Mouse (Mus musculus) MN1 (cell line): Measurements from ENCODE around the gene Map2k1.
"Not testable (repeated sequence)": the region's sequence is repeated elsewhere in the genome, so short reads cannot be mapped to it uniquely, and the experiment has no call there.

Experiments used
- DNase-seq: peaks from one replicate; pipeline ENCODE4 v3.0.0-alpha.2; 2016; ENCODE audit warnings: low spot score

The Map2k1 gene

DNA sequence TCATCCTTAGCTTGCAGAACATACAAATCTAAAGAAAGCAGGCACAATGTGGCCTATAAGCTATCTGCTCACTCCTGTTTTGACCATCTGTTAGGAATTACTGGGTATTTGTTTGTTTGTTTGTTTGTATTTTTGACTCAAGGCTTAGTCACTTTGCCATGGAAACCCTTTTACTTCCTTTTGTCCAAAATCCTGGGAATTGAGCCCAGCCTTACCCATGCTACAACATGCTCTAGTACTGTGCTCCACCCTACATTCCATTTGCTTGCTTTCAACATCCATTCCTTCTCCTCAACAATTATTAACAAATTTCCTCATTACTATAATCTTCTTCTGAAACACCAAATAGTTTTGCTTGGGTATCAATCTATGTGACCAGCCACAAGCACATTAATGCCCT, 50.6 kb downstream of the Map2k1 start:
- DNase-seq = no peak

DNA sequence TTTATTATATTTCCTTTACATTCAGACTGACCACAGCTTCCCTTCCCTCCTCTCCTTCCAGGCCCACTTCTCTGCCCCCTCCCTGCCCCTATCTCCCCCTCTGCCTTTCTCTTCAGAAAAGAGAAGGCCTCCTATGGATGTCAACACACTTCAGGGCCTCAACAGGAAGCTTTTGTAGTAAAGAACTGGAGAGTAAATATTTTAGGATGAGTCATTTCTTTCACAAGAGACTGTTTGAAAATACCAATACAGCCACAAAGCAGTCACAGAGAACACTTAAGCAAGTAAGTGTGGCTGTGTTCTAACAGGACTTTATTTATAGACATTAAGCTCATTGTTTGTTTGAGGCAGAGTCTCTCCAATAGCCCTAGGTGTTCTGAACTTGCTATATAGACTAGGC, 51.1 kb downstream of the Map2k1 start:
- DNase-seq = no peak

DNA sequence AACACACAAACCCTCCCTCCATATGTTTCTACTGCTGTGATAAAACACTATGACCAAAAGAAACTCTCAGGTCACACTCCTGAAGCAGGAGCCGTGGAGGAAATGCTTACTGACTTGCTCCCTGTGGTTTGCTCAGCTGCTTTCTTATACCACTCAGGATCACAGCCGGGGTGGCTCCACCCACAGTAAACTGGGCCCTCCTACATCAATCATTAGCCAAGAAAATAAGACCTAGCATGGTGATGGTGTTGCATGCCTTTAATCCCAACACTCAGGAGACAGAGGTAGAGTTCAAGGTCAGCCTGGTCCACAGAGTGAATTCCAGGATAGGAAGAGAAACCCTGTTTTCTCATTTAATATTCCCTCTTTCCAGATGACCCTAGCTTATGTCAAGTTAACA, 53.5 kb downstream of the Map2k1 start:
- no peak for DNase-seq

GRCm38 (mm10) chr9:64198763-64199418, 54.5 kb downstream of the Map2k1 start:
- DNase-seq = not testable (repeated sequence)

- no peak for DNase-seq
Measured at GRCm38 (mm10) chr9:64198068-64198762, 55.2 kb downstream of the Map2k1 start.

DNA sequence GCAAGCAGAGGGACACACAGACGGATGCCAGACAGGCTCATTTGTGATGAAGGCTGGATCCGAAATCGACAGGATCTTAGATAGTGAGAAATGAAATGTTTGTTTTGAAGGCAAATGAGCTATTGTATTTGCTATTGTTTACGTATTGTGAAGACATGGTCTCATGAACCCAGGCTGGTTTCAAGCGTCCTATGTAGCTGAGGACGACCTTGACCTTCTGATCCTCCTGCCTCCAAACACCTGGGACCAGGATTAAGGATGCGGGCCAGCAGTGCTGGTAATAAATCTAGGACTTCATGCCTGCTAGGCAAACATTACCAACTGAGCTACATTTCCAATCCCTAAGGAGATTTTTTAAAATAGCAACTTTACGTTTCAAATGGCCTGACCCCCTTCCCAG, 55.9 kb downstream of the Map2k1 start:
- no peak for DNase-seq

GRCm38 (mm10) chr9:64195554-64195953, 57.9 kb downstream of the Map2k1 start:
- no peak for DNase-seq

DNA sequence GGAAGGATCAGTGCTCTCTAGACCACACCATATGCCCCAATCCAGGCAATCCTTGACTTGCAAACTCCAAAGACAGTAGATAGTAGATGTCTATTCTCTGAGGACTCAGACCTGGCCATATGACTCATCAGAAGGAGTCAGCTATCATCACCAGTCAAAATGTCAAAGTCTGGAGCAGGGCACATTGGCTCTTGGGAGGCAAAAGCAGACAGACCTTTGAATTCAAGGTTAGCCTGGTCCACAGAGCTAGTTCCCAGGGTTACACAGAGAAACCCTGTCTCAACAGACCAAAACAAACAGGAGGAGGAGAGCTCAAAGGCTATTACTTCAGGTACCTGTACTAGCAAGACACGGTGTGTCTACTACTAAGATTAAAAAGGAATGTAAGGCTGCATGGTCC, 59.6 kb downstream of the Map2k1 start:
- no peak for DNase-seq

- DNase-seq = no peak
Measured at GRCm38 (mm10) chr9:64184166-64184840, 69.1 kb downstream of the Map2k1 start.

- not testable (repeated sequence) for DNase-seq
Measured at GRCm38 (mm10) chr9:64183295-64183694, 70.1 kb downstream of the Map2k1 start.

- peak; percentile 60 for DNase-seq
Measured at GRCm38 (mm10) chr9:64178974-64179646, 74.3 kb downstream of the Map2k1 start, which contains the start of gene Snapc5. Gene Snapc5, plus strand, starts transcription at chr9:64179274.

- peak; percentile 43 for DNase-seq
Measured at GRCm38 (mm10) chr9:64178610-64178973, 74.8 kb downstream of the Map2k1 start.

GRCm38 (mm10) chr9:64175378-64175777, 78.1 kb downstream of the Map2k1 start:
- no peak for DNase-seq

DNA sequence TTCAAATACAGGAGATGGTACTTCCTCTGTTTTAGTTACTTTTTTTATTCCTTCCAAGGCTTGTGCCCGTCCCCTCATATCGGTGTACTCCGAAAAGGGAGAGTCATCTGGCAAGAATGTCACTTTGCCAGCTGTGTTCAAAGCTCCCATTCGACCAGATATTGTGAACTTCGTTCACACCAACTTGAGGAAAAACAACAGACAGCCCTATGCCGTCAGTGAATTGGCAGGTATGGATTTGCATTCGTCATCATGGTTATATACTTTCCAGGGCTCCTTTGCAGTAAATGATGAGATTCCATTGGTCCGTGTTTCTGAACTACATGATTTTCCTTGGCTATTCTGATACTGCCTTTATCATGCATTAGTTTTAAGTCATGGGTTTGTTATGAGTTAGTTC, 78.7 kb downstream of the Map2k1 start:
- no peak for DNase-seq

GRCm38 (mm10) chr9:64174341-64174740, 79.1 kb downstream of the Map2k1 start:
- DNase-seq = no peak

GRCm38 (mm10) chr9:64173666-64174220, 79.7 kb downstream of the Map2k1 start:
- DNase-seq = no peak

DNA sequence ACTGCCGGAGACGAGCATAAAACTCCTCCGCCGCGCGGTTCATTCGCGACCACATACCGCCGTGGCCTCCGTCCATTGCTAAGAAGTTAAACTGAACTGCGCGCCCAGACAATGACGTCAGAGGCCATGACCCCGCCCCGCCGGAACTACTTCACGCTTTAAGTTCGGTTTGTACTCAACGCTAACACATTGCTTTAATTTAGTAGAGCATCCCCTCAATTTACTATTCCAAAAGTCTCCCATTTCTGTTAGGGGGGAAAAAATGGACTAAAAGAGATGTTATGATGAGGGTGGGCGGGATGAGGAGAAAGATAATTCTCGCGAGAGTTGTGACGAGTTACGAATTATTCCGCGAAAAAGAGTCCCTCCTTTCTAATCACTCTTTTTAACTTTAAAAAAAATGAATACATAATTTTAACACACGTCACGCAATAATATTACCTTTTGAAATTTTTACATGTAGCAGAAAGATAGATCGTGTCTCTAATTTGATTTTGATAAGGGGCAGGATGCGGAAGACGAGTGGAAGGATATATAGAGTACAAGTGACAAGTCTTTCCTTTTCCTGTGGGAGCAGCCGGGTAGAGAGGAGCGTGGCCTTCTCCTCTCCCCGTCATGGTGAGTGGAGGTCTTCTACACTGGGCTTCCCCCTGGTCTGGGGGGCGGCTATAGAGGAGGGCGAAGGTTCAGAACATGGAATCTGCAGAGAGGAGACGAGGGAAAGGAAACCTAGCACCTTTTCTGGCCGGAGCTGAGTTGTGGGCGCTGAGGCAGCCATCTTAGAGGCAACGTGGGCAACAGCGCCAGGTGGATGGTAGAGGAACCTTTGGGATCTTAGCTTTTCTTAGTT, 80.4 kb downstream of the Map2k1 start, which contains the start of the genes Zwilch and Rpl4:
Gene Zwilch (minus strand): TSS at position 289 of the 850 bp plus-strand sequence.
Gene Rpl4 (plus strand): TSS at position 560 of the 850 bp plus-strand sequence.
- DNase-seq = peak; percentile 88

DNA sequence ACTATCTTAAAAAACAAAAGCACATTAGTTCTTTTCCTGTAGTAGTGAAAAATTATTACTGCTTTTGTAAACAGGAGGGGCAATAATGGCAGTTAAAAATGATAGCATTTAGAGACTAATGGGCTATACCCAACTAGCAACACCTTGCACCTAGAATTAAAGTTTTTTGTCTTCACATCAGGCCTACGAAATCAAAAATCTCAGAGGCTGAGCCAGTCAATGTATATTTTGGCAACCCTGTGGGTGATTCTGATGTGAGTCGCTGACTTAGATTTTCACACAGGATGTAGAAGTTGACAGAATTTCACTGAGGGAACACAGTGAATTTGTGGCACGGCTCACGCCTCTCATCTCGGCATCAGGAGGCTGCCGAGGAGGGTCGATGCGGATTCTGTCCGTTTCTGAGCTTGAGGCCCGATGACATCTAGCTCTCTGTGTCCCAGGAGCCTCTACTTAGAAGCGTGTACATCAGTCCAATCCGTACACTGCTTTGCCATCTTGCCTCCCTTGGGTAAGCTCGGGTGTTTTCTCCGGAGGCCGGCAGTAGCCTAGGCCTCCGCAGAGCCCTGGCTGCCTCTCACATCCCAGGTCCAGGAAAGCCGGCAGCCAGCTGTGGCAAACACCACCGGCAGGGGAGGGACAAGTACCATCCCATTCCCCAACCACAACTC, 81.2 kb downstream of the Map2k1 start:
- DNase-seq = no peak

DNA sequence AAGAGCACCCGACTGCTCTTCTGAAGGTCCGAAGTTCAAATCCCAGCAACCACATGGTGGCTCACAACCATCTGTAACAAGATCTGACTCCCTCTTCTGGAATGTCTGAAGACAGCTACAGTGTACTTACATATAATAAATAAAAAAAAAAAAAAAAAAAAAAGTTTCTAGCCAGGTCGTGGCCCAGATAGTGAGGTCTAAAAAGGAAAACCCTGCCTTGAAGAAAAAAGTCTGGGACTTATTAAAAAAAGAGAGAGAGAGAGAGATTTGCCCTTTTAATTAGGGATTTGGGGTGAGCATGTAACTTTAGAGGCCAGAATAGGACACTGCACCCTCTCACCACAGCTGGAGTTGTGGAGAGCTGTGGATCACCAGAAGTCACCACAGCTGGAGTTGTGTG, 83.5 kb downstream of the Map2k1 start:
- not testable (repeated sequence) for DNase-seq

DNA sequence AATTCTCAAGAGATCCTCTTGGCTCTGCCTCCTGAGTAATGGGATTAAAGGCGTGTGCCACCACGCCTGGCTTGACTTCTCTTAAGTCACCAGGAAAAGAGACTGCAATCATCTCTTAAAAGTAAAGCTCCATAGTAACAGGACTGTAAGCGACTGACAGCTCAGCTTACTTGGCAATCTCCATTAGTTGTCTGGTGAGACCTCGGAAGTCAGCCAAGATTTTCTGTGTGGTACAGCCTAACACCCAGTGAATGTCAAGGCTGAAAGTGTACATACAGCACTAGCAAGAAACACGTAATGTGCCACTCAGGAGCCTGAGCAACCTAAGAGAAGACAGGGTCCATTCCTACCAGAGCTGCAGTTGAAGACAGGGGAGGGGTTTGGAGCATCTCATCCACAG, 93.0 kb downstream of the Map2k1 start:
- peak; percentile 68 for DNase-seq

- no peak for DNase-seq
Measured at GRCm38 (mm10) chr9:64156641-64157040, 96.8 kb downstream of the Map2k1 start.
